Mouse (Mus musculus): ENCODE data around the gene Dhrs7c.

GRCm38 (mm10) chr11:67828360-67829059 is 30.5 kb downstream of the Dhrs7c start:
- TF ChIP-seq CTCF (IDR thresholded peaks at IDR 0.05; ENCODE audit: control insufficient read depth, insufficient read depth, insufficient read length): no peak
- no peak for TF ChIP-seq MAX (IDR thresholded peaks at IDR 0.05)

All from C2C12 (cell line).